Mouse (Mus musculus): Measurements from ENCODE around the gene Spaca5. TPM values are rescaled to one million over a fixed set of nuclear protein-coding genes. Genes with fewer than 3 reads are reported as not detected.
A peak's percentile ranks its signal among the peaks of the same experiment; 100 is the strongest.

The Spaca5 gene
- not detected for total RNA-seq (2021)

GRCm38 (mm10) chrX:21068106-21068505, at the start of gene Spaca5:
Gene Spaca5, plus strand, starts transcription at chrX:21068406.
- intact Hi-C loops (cut with DNase I) = no loop called here
- DNase-seq (ENCODE audit: low spot score in 2 of 2) = no peak

- intact Hi-C loops (cut with DNase I) = no loop called here
- peak in 1 of 2 experiments; percentile 5 for DNase-seq (ENCODE audit: low spot score in 2 of 2)
Measured at GRCm38 (mm10) chrX:21061460-21061859, 6.7 kb upstream of the Spaca5 start.

GRCm38 (mm10) chrX:21061866-21062543, 6.2 kb upstream of the Spaca5 start, which contains the start of gene Zfp182:
Gene Zfp182, minus strand, starts transcription at chrX:21062316.
- peak; percentile 73 to 87 for DNase-seq (ENCODE audit: low spot score in 2 of 2)
- intact Hi-C loops (cut with DNase I) = no loop called here

GRCm38 (mm10) chrX:21062544-21062890, 5.7 kb upstream of the Spaca5 start:
- intact Hi-C loops (cut with DNase I) = no loop called here
- DNase-seq (ENCODE audit: low spot score in 2 of 2) = no peak

- no peak for DNase-seq (ENCODE audit: low spot score in 2 of 2)
- intact Hi-C loops (cut with DNase I) = no loop called here
Measured at GRCm38 (mm10) chrX:21088645-21088982, 20.4 kb downstream of the Spaca5 start.

GRCm38 (mm10) chrX:21088983-21089866, 21.0 kb downstream of the Spaca5 start, which contains the start of gene Zfp300:
Gene Zfp300, minus strand, starts transcription at chrX:21089527.
- DNase-seq (ENCODE audit: low spot score in 2 of 2) = peak; percentile 67 to 84
- intact Hi-C loops (cut with DNase I) = no loop called here

- intact Hi-C loops (cut with DNase I) = no loop called here
- DNase-seq (ENCODE audit: low spot score in 2 of 2) = no peak
Measured at GRCm38 (mm10) chrX:21089867-21090239, 21.6 kb downstream of the Spaca5 start.

- intact Hi-C loops (cut with DNase I) = no loop called here
Measured at GRCm38 (mm10) chrX:21115520-21115919, 47.3 kb downstream of the Spaca5 start, which contains the start of gene Ssxa1. Gene Ssxa1, plus strand, starts transcription at chrX:21115820.

More at GRCm38 (mm10) chrX:21115520-21115919, 47.3 kb downstream of the Spaca5 start, which contains the start of gene Ssxa1:
- DNase-seq (ENCODE audit: low spot score in 2 of 2) = no peak

Other genes starting within 250 kb of the Spaca5 start
- gene Timp1, start 198.2 kb upstream of the Spaca5 start, total RNA-seq (2021) = under 1 TPM; 0.55 to 0.60 TPM
- 100 to 1,000 TPM; 552 to 567 TPM for gene Syn1, start 147.4 kb upstream of the Spaca5 start, total RNA-seq (2021)
- 10 to 100 TPM; 10.3 to 15.0 TPM for gene Cfp, start 136.9 kb upstream of the Spaca5 start, total RNA-seq (2021)
- gene Elk1, start 117.8 kb upstream of the Spaca5 start, total RNA-seq (2021) = 10 to 100 TPM; 54.5 to 59.2 TPM
- 10 to 100 TPM; 11.9 to 13.3 TPM for gene Uxt, start 106.4 kb upstream of the Spaca5 start, total RNA-seq (2021)
- gene Zfp182, start 6.1 kb upstream of the Spaca5 start, total RNA-seq (2021) = 10 to 100 TPM in 1 of 2 experiments, 1 to 10 TPM in 1; 9.0 to 10.5 TPM
- gene Zfp300, start 21.1 kb downstream of the Spaca5 start, total RNA-seq (2021) = 1 to 10 TPM; 3.5 to 3.6 TPM
- gene Ssxa1, start 47.4 kb downstream of the Spaca5 start, total RNA-seq (2021) = not detected
- gene Gm21876, start 107.2 kb downstream of the Spaca5 start, total RNA-seq (2021) = not detected